Mouse (Mus musculus) lung, postnatal 0 days (tissue): ENCODE data around the gene Asah2. TPM values are rescaled to one million over a fixed set of nuclear protein-coding genes. Genes with fewer than 3 reads are reported as not detected.

Source experiments
- ATAC-seq: fragments of 200-750 bp; cut with Nextera tagmentation; 2 replicates; pipeline ENCODE4 v1.8.0; 2017; ENCODE audit warnings: moderate library complexity
- DNase-seq: peaks from one replicate; pipeline ENCODE4 v3.0.0-alpha.2; 2016; ENCODE audit warnings: low spot score
- H3K27ac ChIP-seq: fragments of 300-500 bp; sonication (generic); 2 replicates; pipeline ENCODE4 v1.5.1; 2014; ENCODE audit warnings: antibody characterized with exemption, mild to moderate bottlenecking, low read length, mixed read lengths
- H3K27me3 ChIP-seq: fragments of 300-500 bp; sonication (generic); replicated peaks from 2 replicates; pipeline ENCODE4 v1.6.1; 2014; ENCODE audit warnings: low read length, mixed read lengths; ENCODE audit not compliant: insufficient read depth
- H3K36me3 ChIP-seq: fragments of 300-500 bp; sonication (generic); 2 replicates; pipeline ENCODE4 v1.6.1; 2014; ENCODE audit warnings: low read length, mixed read lengths; ENCODE audit not compliant: insufficient read depth
- H3K4me1 ChIP-seq: fragments of 300-500 bp; sonication (generic); 2 replicates; pipeline ENCODE4 v1.6.1; 2014; ENCODE audit warnings: antibody characterized with exemption, low read depth, low read length, mixed read lengths; ENCODE audit not compliant: insufficient read depth
- H3K4me2 ChIP-seq: fragments of 300-500 bp; sonication (generic); replicated peaks from 2 replicates; pipeline ENCODE4 v1.6.1; 2014; ENCODE audit warnings: low read depth, mild to moderate bottlenecking, low read length, moderate library complexity, mixed read lengths
- H3K4me3 ChIP-seq: fragments of 300-500 bp; sonication (generic); 2 replicates; pipeline ENCODE4 v1.5.1; 2014; ENCODE audit warnings: low read depth, low read length
- H3K9ac ChIP-seq: fragments of 300-500 bp; sonication (generic); replicated peaks from 2 replicates; pipeline ENCODE4 v1.6.1; 2014; ENCODE audit warnings: low read depth, mild to moderate bottlenecking
- H3K9me3 ChIP-seq: fragments of 300-500 bp; sonication (generic); 2 replicates; pipeline ENCODE4 v1.6.1; 2016; ENCODE audit warnings: low read length, mixed read lengths
- CTCF ChIP-seq: IDR thresholded peaks from 2 replicates; pipeline ENCODE4 v1.5.1; 2016; ENCODE audit warnings: antibody characterized with exemption, mild to moderate bottlenecking
- EP300 ChIP-seq: IDR thresholded peaks from 2 replicates; pipeline ENCODE4 v1.6.1; 2016; ENCODE audit warnings: antibody characterized with exemption, mild to moderate bottlenecking, control low read depth
- WGBS: fragments of 180-500 bp; shearing (Covaris S2); extraction: QIAGEN DNeasy Blood & Tissue Kit; methylation state at CpG from one replicate; pipeline ENCODE4 v1.1.7; 2014; 5-methylcytosine and 5-hydroxymethylcytosine counted together
- polyA plus RNA-seq: library from polyadenylated mRNA; unstranded; fragments of >200 nt; fragmentation: Nextera tagmentation; extraction: Ambion mirVana; gene quantifications from 2 replicates; pipeline ENCODE4 v1.2.1, GENCODE M21; 2015

The Asah2 gene
- 2.1 and 2.5 TPM in 2 replicates for polyA plus RNA-seq

DNA sequence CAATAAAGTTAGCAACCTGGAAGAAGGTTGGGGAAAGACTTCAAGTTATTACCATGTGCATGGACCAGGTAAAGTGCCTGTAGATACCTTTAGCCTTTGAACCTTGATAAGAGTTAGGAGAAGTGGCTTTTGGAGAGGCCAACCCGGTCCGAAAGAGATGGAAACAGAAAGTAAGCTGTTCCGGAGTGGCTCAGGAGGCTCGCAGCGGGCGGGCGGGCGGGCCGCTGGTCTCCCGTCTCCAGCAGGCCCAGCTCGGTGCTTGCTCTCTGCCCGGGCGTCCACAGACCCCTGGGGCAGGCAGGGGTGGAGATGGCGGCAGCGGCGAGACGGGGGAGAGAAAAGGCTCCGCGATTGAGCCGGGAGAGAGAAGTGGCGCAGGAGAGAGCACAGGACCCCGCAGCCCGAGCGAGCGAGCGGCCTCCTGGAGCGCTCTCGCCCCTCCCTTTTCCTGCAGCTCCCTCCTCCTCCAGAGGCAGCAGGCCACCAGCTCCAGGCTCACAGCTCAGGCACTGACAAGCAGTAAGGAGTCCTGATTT, at the start of gene Asah2:
TSS of gene Asah2 (minus strand) at position 441 of the 536 bp plus-strand sequence.
- Histone ChIP-seq H3K27ac (peak within 1 kb of the TSS; percentile 98), H3K9ac (peak within 1 kb of the TSS; percentile 77), H3K27me3 (no peaks in the 10 kb centered on the region), H3K4me2 (peak within 1 kb of the TSS; percentile 61), H3K36me3 (no peaks in the 10 kb centered on the region), H3K9me3 (no peaks in the 10 kb centered on the region), H3K4me3 (peak within 1 kb of the TSS; percentile 71), H3K4me1 (peaks cover 9% of the 10 kb centered on the region; the same call in 1 of the 2 replicates)
- no peak for TF ChIP-seq EP300
- TF ChIP-seq CTCF: peak; percentile 62
- under 1% methylated on average over 20 of the region's 28 CpGs for WGBS
- DNase-seq: peak; percentile 94
- ATAC-seq: peak; percentile 95

DNA sequence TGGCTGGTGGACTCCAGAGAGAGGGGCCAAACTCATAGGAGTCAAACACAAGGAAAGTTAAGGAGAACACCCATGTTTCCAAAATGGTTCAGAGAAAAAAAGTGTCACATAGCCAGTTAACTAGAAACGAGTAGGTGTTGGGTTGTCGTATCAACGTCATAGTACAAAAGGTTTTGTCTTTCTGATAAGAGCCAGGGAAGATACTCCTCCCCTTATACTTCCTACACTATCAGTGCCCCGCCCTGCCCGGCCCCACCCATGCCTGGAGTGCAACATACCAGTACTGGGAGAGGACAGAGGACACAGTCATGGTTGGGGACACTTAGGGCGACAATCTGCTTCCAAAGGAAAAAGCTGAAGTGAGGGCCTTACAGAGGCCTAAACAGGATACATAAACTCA, 49.0 kb upstream of the Asah2 start:
- Histone ChIP-seq H3K4me2 (no peak overlapping the region), H3K4me3 (no peak overlapping the region), H3K27me3 (no peaks in the 10 kb centered on the region), H3K9ac (no peak overlapping the region), H3K27ac (peak overlapping the region; percentile 47), H3K36me3 (peaks cover 8% of the 10 kb centered on the region; the same call in 1 of the 2 replicates), H3K9me3 (no peaks in the 10 kb centered on the region), H3K4me1 (peaks cover 8% of the 10 kb centered on the region; the same call in 1 of the 2 replicates)
- no peak for TF ChIP-seq CTCF
- peak; percentile 58 for TF ChIP-seq EP300
- peak; percentile 36 for DNase-seq
- 62% methylated on average over 6 of the region's 6 CpGs for WGBS
- ATAC-seq: peak; percentile 63

DNA sequence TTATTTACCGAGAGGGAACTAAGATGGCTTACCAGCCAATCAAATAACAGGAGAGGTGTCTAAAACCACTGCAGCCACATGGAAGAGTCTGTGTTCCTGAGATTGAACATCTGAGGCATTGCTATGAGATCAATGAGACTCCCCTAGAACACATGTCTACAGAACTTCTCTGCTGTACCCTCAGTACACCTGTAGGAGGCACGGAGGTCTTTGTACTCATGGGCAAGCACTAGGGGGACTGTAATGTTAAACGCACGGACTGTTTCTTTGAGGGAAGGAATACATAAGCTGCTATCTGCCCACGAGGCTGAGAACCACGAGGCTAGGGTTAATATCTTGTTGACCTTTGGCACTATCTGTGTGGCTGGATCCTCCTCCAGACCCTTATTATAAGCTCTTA, 44.5 kb upstream of the Asah2 start:
- H3K4me3 ChIP-seq: no peak overlapping the region
- TF ChIP-seq CTCF (peak; percentile 22; the same call in 1 of the 2 replicates), EP300 (no peak)
- no peaks in the 10 kb centered on the region for H3K27me3 ChIP-seq
- H3K4me2 ChIP-seq: no peak overlapping the region
- H3K4me1 ChIP-seq: peaks cover 6% of the 10 kb centered on the region; the same call in 1 of the 2 replicates
- H3K27ac ChIP-seq: no peak overlapping the region
- DNase-seq: no peak
- ATAC-seq: no peak
- no peaks in the 10 kb centered on the region for H3K9me3 ChIP-seq
- H3K9ac ChIP-seq: no peak overlapping the region
- 70% methylated on average over 6 of the region's 6 CpGs for WGBS
- H3K36me3 ChIP-seq: peaks cover 3% of the 10 kb centered on the region; the same call in 1 of the 2 replicates

DNA sequence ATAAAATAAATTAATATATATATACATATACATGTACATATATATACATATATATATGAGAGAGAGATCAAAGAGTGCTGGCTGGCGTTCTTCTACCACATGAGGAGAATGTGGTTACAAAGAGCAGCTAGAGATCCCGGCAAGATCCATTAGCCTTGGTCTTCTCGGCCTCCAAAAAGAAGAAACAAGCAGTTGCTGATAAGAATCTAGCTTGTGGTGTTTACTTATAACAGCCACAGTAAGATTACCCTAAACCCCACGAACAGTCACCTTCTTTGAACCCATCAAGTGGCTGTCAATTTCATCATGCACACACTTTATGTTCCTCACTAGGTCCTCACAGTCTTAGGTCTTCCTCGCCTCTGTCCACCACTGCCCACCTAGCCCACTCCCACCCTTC, 40.7 kb upstream of the Asah2 start:
- ATAC-seq (no peak), DNase-seq (no peak)
- Histone ChIP-seq H3K9ac (no peak overlapping the region), H3K9me3 (no peaks in the 10 kb centered on the region), H3K36me3 (no peaks in the 10 kb centered on the region), H3K4me2 (no peak overlapping the region), H3K4me1 (no peaks in the 10 kb centered on the region), H3K27ac (no peak overlapping the region), H3K4me3 (no peak overlapping the region), H3K27me3 (no peaks in the 10 kb centered on the region)
- TF ChIP-seq CTCF (no peak), EP300 (no peak)
- 52% methylated on average over 5 of the region's 5 CpGs for WGBS

DNA sequence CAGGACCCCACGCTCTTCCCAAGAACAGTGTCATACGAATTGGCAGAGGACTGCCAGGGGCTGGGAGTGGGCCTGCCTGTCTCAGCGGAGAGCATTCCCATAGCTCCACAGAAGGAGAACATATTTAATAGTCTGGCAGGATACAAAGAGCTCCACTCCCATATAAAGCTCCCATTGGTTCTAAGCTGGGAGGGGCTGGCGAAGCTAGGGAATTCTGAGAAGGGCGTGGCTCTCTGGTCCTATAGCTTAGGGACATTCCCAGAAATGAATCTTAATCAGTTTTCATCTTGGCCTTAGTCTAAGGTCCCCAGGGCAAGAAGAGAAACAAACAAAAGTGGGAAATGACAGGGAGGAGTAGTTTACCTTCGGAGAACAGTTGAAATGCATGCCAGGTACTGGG, 34.4 kb upstream of the Asah2 start:
- peak; percentile 58 for DNase-seq
- no peak overlapping the region for H3K9ac ChIP-seq
- WGBS: 77% methylated on average over 6 of the region's 6 CpGs
- ATAC-seq: peak; percentile 79
- H3K27ac ChIP-seq: no peak overlapping the region
- no peak overlapping the region for H3K4me3 ChIP-seq
- no peaks in the 10 kb centered on the region for H3K9me3 ChIP-seq
- H3K4me2 ChIP-seq: no peak overlapping the region
- TF ChIP-seq CTCF (no peak), EP300 (peak; percentile 96)
- H3K36me3 ChIP-seq: no peaks in the 10 kb centered on the region; the same call in 1 of the 2 replicates
- no peaks in the 10 kb centered on the region; the same call in 1 of the 2 replicates for H3K4me1 ChIP-seq
- no peaks in the 10 kb centered on the region for H3K27me3 ChIP-seq

DNA sequence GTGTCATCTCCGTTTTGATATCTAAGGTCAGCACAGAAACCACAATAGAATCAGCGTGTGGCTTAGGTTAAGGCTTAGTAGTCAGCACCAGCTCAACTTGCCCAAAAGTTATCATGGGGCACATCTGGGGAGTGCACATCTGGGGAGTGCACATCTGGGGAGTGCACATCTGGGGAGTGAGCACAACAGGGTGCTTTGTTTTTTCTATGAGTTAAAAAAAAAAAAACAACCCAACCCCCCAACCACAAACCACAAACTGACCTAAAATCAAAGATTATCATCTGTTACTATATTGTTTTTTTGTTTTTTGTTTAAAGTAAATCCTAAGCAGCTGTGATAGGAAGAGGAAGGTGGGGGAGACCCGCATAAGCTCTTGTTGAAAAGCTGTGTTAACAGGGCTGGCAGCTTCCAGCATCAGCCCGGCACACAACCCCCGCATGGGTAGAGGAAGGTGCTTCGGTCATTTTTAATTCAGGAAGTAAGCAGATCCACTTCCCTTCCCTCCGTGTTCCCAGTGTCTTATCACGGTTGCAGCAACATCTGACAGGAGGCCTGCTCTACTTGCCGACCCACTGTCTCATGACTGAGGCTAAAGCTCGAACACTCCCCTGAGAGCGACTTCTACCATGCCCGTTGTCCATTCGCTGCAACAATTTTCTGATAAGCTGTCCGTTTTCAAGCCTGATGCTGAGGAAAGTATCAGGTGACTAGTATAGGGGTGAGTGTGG, 30.5 kb upstream of the Asah2 start:
- WGBS: 58% methylated on average over 14 of the region's 14 CpGs
- H3K9me3 ChIP-seq: no peaks in the 10 kb centered on the region
- no peaks in the 10 kb centered on the region; the same call in 1 of the 2 replicates for H3K36me3 ChIP-seq
- H3K27ac ChIP-seq: no peak overlapping the region; the same call in 1 of the 2 replicates
- H3K4me3 ChIP-seq: no peak overlapping the region
- no peak overlapping the region for H3K4me2 ChIP-seq
- H3K9ac ChIP-seq: no peak overlapping the region
- TF ChIP-seq CTCF (no peak), EP300 (no peak)
- no peaks in the 10 kb centered on the region; the same call in 1 of the 2 replicates for H3K4me1 ChIP-seq
- ATAC-seq: no peak
- no peak for DNase-seq
- no peaks in the 10 kb centered on the region for H3K27me3 ChIP-seq
